Mouse (Mus musculus) limb, embryonic 10.5 days (tissue): ENCODE results near the gene Adssl1. TPM values are rescaled to one million over a fixed set of nuclear protein-coding genes. Genes with fewer than 3 reads are reported as not detected.

Experiments
- DNase-seq: peaks from one replicate; pipeline ENCODE4 v3.0.0-alpha.2; 2017; ENCODE audit warnings: low spot score
- H3K27ac ChIP-seq: fragments of 300-500 bp; sonication (generic); 2 replicates; pipeline ENCODE4 v1.5.1; 2016; ENCODE audit warnings: mild to moderate bottlenecking
- H3K27me3 ChIP-seq: fragments of 300-500 bp; sonication (generic); 2 replicates; pipeline ENCODE4 v1.6.1; 2016; ENCODE audit warnings: low read depth, mild to moderate bottlenecking; ENCODE audit not compliant: poor library complexity, severe bottlenecking
- H3K36me3 ChIP-seq: fragments of 300-500 bp; sonication (generic); 2 replicates; pipeline ENCODE4 v1.6.1; 2016; ENCODE audit warnings: mild to moderate bottlenecking, moderate library complexity
- H3K4me1 ChIP-seq: fragments of 300-500 bp; sonication (generic); 2 replicates; pipeline ENCODE4 v1.6.1; 2016
- H3K4me3 ChIP-seq: fragments of 300-500 bp; sonication (generic); 2 replicates; pipeline ENCODE4 v1.5.1; 2016; ENCODE audit warnings: mild to moderate bottlenecking, moderate library complexity
- H3K9me3 ChIP-seq: fragments of 300-500 bp; sonication (generic); replicated peaks from 2 replicates; pipeline ENCODE4 v1.6.1; 2016; ENCODE audit warnings: mild to moderate bottlenecking
- WGBS: fragments of 180-500 bp; shearing (Covaris S2); methylation state at CpG from one replicate; pipeline ENCODE4 v1.1.7; 2016; 5-methylcytosine and 5-hydroxymethylcytosine counted together
- microRNA-seq: library from miRNA; unstranded; fragments of <30 nt; microRNA quantifications from one replicate; pipeline ENCODE4, GENCODE M21; 2017
- polyA plus RNA-seq: library from polyadenylated mRNA; unstranded; fragments of >200 nt; fragmentation: Nextera tagmentation; extraction: Ambion mirVana; gene quantifications from 2 replicates; pipeline ENCODE4 v1.2.1, GENCODE M21; 2016

Gene Adssl1
- polyA plus RNA-seq, 1 experiment from 2014 or later = 3.0 TPM

DNA sequence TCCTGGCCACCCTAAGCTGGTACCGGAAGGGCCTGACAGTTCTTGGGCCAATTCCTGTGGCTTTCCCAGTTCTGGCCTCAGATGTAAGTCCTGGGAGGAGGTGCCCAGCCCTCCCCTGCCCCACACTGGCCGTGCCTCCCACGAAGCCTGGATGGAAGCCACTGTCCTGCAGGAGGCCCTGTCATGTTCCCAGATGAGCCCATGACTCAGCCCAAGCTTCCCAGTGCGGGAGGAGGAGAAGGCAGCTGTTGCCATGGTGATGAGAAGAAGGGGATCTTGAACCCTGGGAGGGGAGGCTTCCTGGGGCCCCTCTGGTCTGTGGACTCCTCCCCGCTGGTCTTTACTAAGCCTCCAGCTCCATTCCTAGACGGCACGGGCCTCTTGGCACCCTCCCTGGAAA, 63.5 kb downstream of the Adssl1 start:
- H3K27me3 ChIP-seq = peaks cover 62% of the 10 kb centered on the region
- no peaks in the 10 kb centered on the region for H3K36me3 ChIP-seq
- 64% methylated on average over 7 of the region's 7 CpGs for WGBS
- no peak overlapping the region for H3K27ac ChIP-seq
- H3K4me1 ChIP-seq = peaks cover 16% of the 10 kb centered on the region
- H3K9me3 ChIP-seq = no peaks in the 10 kb centered on the region
- DNase-seq = no peak
- H3K4me3 ChIP-seq = no peak overlapping the region

DNA sequence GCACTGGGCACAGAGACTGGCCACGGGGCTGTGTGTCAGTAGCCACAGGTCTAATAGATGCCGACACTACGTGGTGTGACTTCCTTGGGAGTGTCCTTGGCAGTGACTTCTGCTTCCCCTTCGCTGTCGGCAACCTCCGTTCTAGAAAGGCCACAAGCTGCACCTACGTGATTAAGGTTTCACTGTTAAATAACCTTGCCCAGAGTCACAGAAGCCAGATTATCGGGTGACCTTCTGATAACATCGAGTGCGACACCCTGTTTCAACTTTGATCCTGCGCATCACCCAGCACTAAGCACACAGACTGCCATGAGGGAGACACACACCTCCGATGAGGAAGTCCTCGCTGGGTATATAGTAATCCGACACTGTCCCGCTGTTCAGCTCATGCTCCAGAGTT, 68.6 kb downstream of the Adssl1 start:
- no peaks in the 10 kb centered on the region for H3K36me3 ChIP-seq
- no peak for DNase-seq
- H3K4me3 ChIP-seq = no peak overlapping the region
- no peak overlapping the region for H3K27ac ChIP-seq
- 71% methylated on average over 15 of the region's 15 CpGs for WGBS
- peaks cover 11% of the 10 kb centered on the region for H3K4me1 ChIP-seq
- no peaks in the 10 kb centered on the region for H3K9me3 ChIP-seq
- peaks cover 11% of the 10 kb centered on the region; the same call in 1 of the 2 replicates for H3K27me3 ChIP-seq

Small RNA genes within 50 kb of the gene (microRNA-seq; reads per million reads assigned to microRNA genes)
- 1.2 reads per million for gene Mir6939

Other genes starting within 250 kb of the Adssl1 start
- not detected in 2 replicates for gene A530016L24Rik, start 130.6 kb upstream of the Adssl1 start, polyA plus RNA-seq
- not detected in 2 replicates for gene Tmem179, start 103.3 kb upstream of the Adssl1 start, polyA plus RNA-seq
- 1.3 and 1.6 TPM in 2 replicates for gene Inf2, start 31.3 kb upstream of the Adssl1 start, polyA plus RNA-seq
- gene Siva1, start 24.6 kb downstream of the Adssl1 start, polyA plus RNA-seq = 359 and 361 TPM in 2 replicates
- 59.3 and 82.8 TPM in 2 replicates for gene Akt1, start 54.8 kb downstream of the Adssl1 start, polyA plus RNA-seq
- 1.4 and 2.7 TPM in 2 replicates for gene Zbtb42, start 58.8 kb downstream of the Adssl1 start, polyA plus RNA-seq
- 6.7 and 12.3 TPM in 2 replicates for gene Cep170b, start 100.4 kb downstream of the Adssl1 start, polyA plus RNA-seq
- gene Pld4, start 140.6 kb downstream of the Adssl1 start, polyA plus RNA-seq = 2.1 and 3.5 TPM in 2 replicates
- 0.15 and 0.18 TPM in 2 replicates for gene Ahnak2, start 182.6 kb downstream of the Adssl1 start, polyA plus RNA-seq
- 7.9 and 8.4 TPM in 2 replicates for gene Clba1, start 188.9 kb downstream of the Adssl1 start, polyA plus RNA-seq
- gene Cdca4, start 209.4 kb downstream of the Adssl1 start, polyA plus RNA-seq = 204 and 206 TPM in 2 replicates
- gene Gpr132, start 248.2 kb downstream of the Adssl1 start, polyA plus RNA-seq = 0.11 TPM in 1 of 2 replicates, not detected in the other